Mouse (Mus musculus) heart, embryonic 14.5 days (tissue): ENCODE data around the gene Ppp1cb. TPM values are rescaled to one million over a fixed set of nuclear protein-coding genes. Genes with fewer than 3 reads are reported as not detected.
A peak's percentile ranks its signal among the peaks of the same experiment; 100 is the strongest.

Experiments
- ATAC-seq: fragments of 200-750 bp; cut with Nextera tagmentation; 2 replicates; pipeline ENCODE4 v1.8.0; 2017; ENCODE audit warnings: low read depth, moderate TSS enrichment; ENCODE audit not compliant: insufficient number of reproducible peaks, insufficient read depth, low FRiP score
- H3K27ac ChIP-seq, 2 experiments: fragments of 200-500 bp in 1 of 2; fragments of 300-500 bp in 1 of 2; sonication (generic) in 1 of 2; replicated peaks in 1 of 2; 2 replicates each; pipeline ENCODE4 v1.5.1; 2012 to 2014; ENCODE audit warnings: low read depth in 2 of 2, low read length in 2 of 2, control low read depth in 1 of 2, mild to moderate bottlenecking in 1 of 2, mixed read lengths in 1 of 2; ENCODE audit not compliant: control insufficient read depth in 1 of 2, insufficient read depth in 1 of 2
- H3K27me3 ChIP-seq: fragments of 300-500 bp; sonication (generic); 2 replicates; pipeline ENCODE4 v1.6.1; 2014; ENCODE audit warnings: mild to moderate bottlenecking, low read length, control low read depth; ENCODE audit not compliant: control insufficient read depth, insufficient read depth
- H3K36me3 ChIP-seq: fragments of 300-500 bp; sonication (generic); 2 replicates; pipeline ENCODE4 v1.6.1; 2014; ENCODE audit warnings: mild to moderate bottlenecking, control low read depth, low read length, mixed read lengths; ENCODE audit not compliant: control insufficient read depth, insufficient read depth
- H3K4me1 ChIP-seq, 2 experiments: fragments of 200-500 bp in 1 of 2; fragments of 300-500 bp in 1 of 2; sonication (generic) in 1 of 2; 2 replicates each; pipeline ENCODE4 v1.6.1; 2012 to 2014; ENCODE audit warnings: low read length in 2 of 2, control low read depth in 1 of 2, mixed read lengths in 1 of 2; ENCODE audit not compliant: control insufficient read depth in 2 of 2, insufficient read depth in 2 of 2
- H3K4me2 ChIP-seq: fragments of 300-500 bp; sonication (generic); 2 replicates; pipeline ENCODE4 v1.6.1; 2014; ENCODE audit warnings: mild to moderate bottlenecking, low read length
- H3K4me3 ChIP-seq, 2 experiments: fragments of 200-500 bp in 1 of 2; fragments of 300-500 bp in 1 of 2; sonication (generic) in 1 of 2; 2 replicates each; pipeline ENCODE4 v1.5.1; 2012 to 2014; ENCODE audit warnings: low read length in 2 of 2, mild to moderate bottlenecking in 2 of 2, control low read depth in 1 of 2, low read depth in 1 of 2, moderate library complexity in 1 of 2; ENCODE audit not compliant: control insufficient read depth in 1 of 2, insufficient read depth in 1 of 2
- H3K9ac ChIP-seq: fragments of 300-500 bp; sonication (generic); 2 replicates; pipeline ENCODE4 v1.6.1; 2014; ENCODE audit warnings: mild to moderate bottlenecking, low read length
- H3K9me3 ChIP-seq: fragments of 300-500 bp; sonication (generic); 2 replicates; pipeline ENCODE4 v1.6.1; 2016; ENCODE audit warnings: low read length, control low read depth; ENCODE audit not compliant: control insufficient read depth
- WGBS: fragments of 180-500 bp; shearing (Covaris S2); extraction: QIAGEN DNeasy Blood & Tissue Kit; methylation state at CpG from one replicate; pipeline ENCODE4 v1.1.7; 2014; 5-methylcytosine and 5-hydroxymethylcytosine counted together
- polyA plus RNA-seq: library from polyadenylated mRNA; unstranded; fragments of >200 nt; fragmentation: Nextera tagmentation; extraction: Ambion mirVana; gene quantifications from 2 replicates; pipeline ENCODE4 v1.2.1, GENCODE M21; 2014

The Ppp1cb gene
- polyA plus RNA-seq, result 276 and 286 TPM in 2 replicates

- Histone ChIP-seq H3K9ac (peak within 1 kb of the TSS; percentile 100), H3K4me1 (peaks cover 3 to 22% of the 10 kb centered on the region in 2 experiments), H3K36me3 (no peaks in the 10 kb centered on the region), H3K27me3 (no peaks in the 10 kb centered on the region), H3K9me3 (no peaks in the 10 kb centered on the region), H3K4me2 (peak within 1 kb of the TSS; percentile 70), H3K4me3 (peak within 1 kb of the TSS; percentile 93 to 98), H3K27ac (peak within 1 kb of the TSS; percentile 98)
- 1% methylated on average over 36 of the region's 54 CpGs for WGBS
- ATAC-seq, result peak; percentile 98
These were observed at the start of gene Ppp1cb for GRCm38 (mm10) chr5:32458408-32459143. Ppp1cb (plus strand) TSS chr5:32458843.

GRCm38 (mm10) chr5:32409747-32410146, 48.9 kb upstream of the Ppp1cb start:
- Histone ChIP-seq H3K9ac (no peak overlapping the region), H3K4me3 (no peak overlapping the region), H3K36me3 (no peaks in the 10 kb centered on the region), H3K27ac (0 out of 4 replicates have a peak overlapping the region, but pooled peaks of 1 of the 2 experiments have one; percentile 42), H3K4me2 (no peak overlapping the region), H3K9me3 (no peaks in the 10 kb centered on the region), H3K27me3 (no peaks in the 10 kb centered on the region), H3K4me1 (peaks cover 29 to 42% of the 10 kb centered on the region in 2 experiments)
- 21% methylated on average over 2 of the region's 2 CpGs for WGBS
- no peak for ATAC-seq

GRCm38 (mm10) chr5:32410954-32411688, 47.5 kb upstream of the Ppp1cb start:
- no peak overlapping the region for H3K27ac ChIP-seq
- H3K36me3 ChIP-seq, result no peaks in the 10 kb centered on the region
- no peaks in the 10 kb centered on the region for H3K9me3 ChIP-seq
- H3K9ac ChIP-seq, result no peak overlapping the region
- no peak overlapping the region for H3K4me3 ChIP-seq
- no peaks in the 10 kb centered on the region for H3K27me3 ChIP-seq
- H3K4me2 ChIP-seq, result no peak overlapping the region
- no peak for ATAC-seq
- 56% methylated on average over 3 of the region's 3 CpGs for WGBS
- peaks cover 26 to 43% of the 10 kb centered on the region in 2 experiments for H3K4me1 ChIP-seq

GRCm38 (mm10) chr5:32412186-32412950, 46.3 kb upstream of the Ppp1cb start:
- Histone ChIP-seq H3K4me2 (no peak overlapping the region), H3K9ac (no peak overlapping the region), H3K9me3 (no peaks in the 10 kb centered on the region), H3K36me3 (no peaks in the 10 kb centered on the region), H3K4me1 (peaks cover 28 to 53% of the 10 kb centered on the region in 2 experiments), H3K27me3 (no peaks in the 10 kb centered on the region), H3K4me3 (no peak overlapping the region), H3K27ac (peak overlapping the region; percentile 3 to 67)
- no peak for ATAC-seq
- 29% methylated on average over 1 of the region's 1 CpGs for WGBS

- no peak for ATAC-seq
- Histone ChIP-seq H3K27me3 (no peaks in the 10 kb centered on the region), H3K27ac (peak overlapping the region; percentile 3 to 67; a peak in 3 of 4 replicates), H3K4me3 (no peak overlapping the region), H3K36me3 (no peaks in the 10 kb centered on the region), H3K9me3 (no peaks in the 10 kb centered on the region), H3K4me1 (peaks cover 28 to 57% of the 10 kb centered on the region in 2 experiments), H3K4me2 (no peak overlapping the region), H3K9ac (no peak overlapping the region)
- WGBS, result 60% methylated on average over 2 of the region's 2 CpGs
These were observed 45.6 kb upstream of the Ppp1cb start for GRCm38 (mm10) chr5:32413083-32413482.

- Histone ChIP-seq H3K9ac (no peak overlapping the region), H3K27ac (0 out of 4 replicates have a peak overlapping the region, but pooled peaks of 1 of the 2 experiments have one; percentile 67), H3K9me3 (no peaks in the 10 kb centered on the region), H3K4me1 (peaks cover 28 to 56% of the 10 kb centered on the region in 2 experiments), H3K4me2 (no peak overlapping the region), H3K4me3 (no peak overlapping the region), H3K36me3 (no peaks in the 10 kb centered on the region), H3K27me3 (no peaks in the 10 kb centered on the region)
- ATAC-seq, result no peak
- WGBS, result 75% methylated on average over 2 of the region's 2 CpGs
These were observed 45.1 kb upstream of the Ppp1cb start for GRCm38 (mm10) chr5:32413569-32413968.

GRCm38 (mm10) chr5:32414461-32414985, 44.1 kb upstream of the Ppp1cb start:
- Histone ChIP-seq H3K4me1 (peaks cover 24 to 46% of the 10 kb centered on the region in 2 experiments), H3K9ac (no peak overlapping the region; the same call in 1 of the 2 replicates), H3K27me3 (no peaks in the 10 kb centered on the region), H3K9me3 (no peaks in the 10 kb centered on the region), H3K4me3 (no peak overlapping the region), H3K27ac (peak overlapping the region; percentile 15 to 49; a peak in 3 of 4 replicates), H3K4me2 (no peak overlapping the region), H3K36me3 (no peaks in the 10 kb centered on the region)
- WGBS, result 62% methylated on average over 5 of the region's 5 CpGs
- no peak for ATAC-seq
